Mouse (Mus musculus): ENCODE data around the gene Kif2c. TPM values are rescaled to one million over a fixed set of nuclear protein-coding genes. Genes with fewer than 3 reads are reported as not detected.

Gene Kif2c
- total and polyA plus RNA-seq, 3 experiments: 32.6 to 45.1 TPM; not detected in 1

GRCm38 (mm10) chr4:117218517-117219219 is 36.2 kb upstream of the Kif2c start:
- Histone ChIP-seq H3K9me3 (replicated peaks; ENCODE audit: insufficient read depth, low read length) (no peaks in the 10 kb centered on the region), H3K27ac (ENCODE audit: control insufficient read depth, low read depth, low read length) (no peak overlapping the region), H3K9ac (ENCODE audit: control insufficient read depth, low read depth, low read length, poor library complexity, severe bottlenecking) (peak overlapping the region; percentile 17; the same call in 1 of the 2 replicates), H3K27me3 (ENCODE audit: control insufficient read depth in 1 of 2, insufficient read depth in 2 of 2, low read length in 2 of 2) (no peaks in the 10 kb centered on the region), H3K79me2 (ENCODE audit: control insufficient read depth, insufficient read depth, low read length, poor library complexity) (no peaks in the 10 kb centered on the region), H3K4me3 (ENCODE audit: control insufficient read depth in 1 of 2, insufficient read depth in 1 of 2, low read depth in 2 of 2, low read length in 2 of 2) (peak overlapping the region in 1 of 2 experiments; percentile 4; a peak in 1 of 4 replicates), H3K4me1 (ENCODE audit: control insufficient read depth in 1 of 2, insufficient read depth in 2 of 2, low read length in 2 of 2) (peaks cover 5 to 18% of the 10 kb centered on the region in 2 experiments; a peak in 3 of 4 replicates), H3K36me3 (ENCODE audit: control insufficient read depth in 1 of 2, insufficient read depth in 2 of 2, low read length in 2 of 2) (peaks cover 0 to 16% of the 10 kb centered on the region in 2 experiments; a peak in 2 of 4 replicates)
- DNase-seq (ENCODE audit: low read depth, low spot score): peak; percentile 78
- TF ChIP-seq ZC3H11A (IDR thresholded peaks at IDR 0.05; ENCODE audit: low read depth, low read length) (peak; percentile 37; the same call in 1 of the 2 replicates), MAX (IDR thresholded peaks at IDR 0.05; ENCODE audit: low read length) (peak; percentile 72), BHLHE40 (IDR thresholded peaks at IDR 0.05; ENCODE audit: borderline replicate concordance, low read depth, low read length) (peak; percentile 41; the same call in 1 of the 2 replicates), MYC (IDR thresholded peaks at IDR 0.05; ENCODE audit: low read depth, low read length) (peak; percentile 85), ELF1 (IDR thresholded peaks at IDR 0.05; ENCODE audit: low read depth, low read length) (no peak), CTCF (IDR thresholded peaks at IDR 0.05 in 2 of 3, conservative IDR thresholded peaks at IDR 0.05 in 1 of 3; ENCODE audit: control insufficient read depth in 1 of 3, insufficient read depth in 1 of 3, low read depth in 2 of 3, low read length in 3 of 3, poor library complexity in 1 of 3, severe bottlenecking in 1 of 3) (peak; percentile 82 to 94 (median 91)), MYB (IDR thresholded peaks at IDR 0.05; ENCODE audit: low read depth, low read length) (0 out of 2 replicates have a peak, but pooled peaks have one; percentile 14), HCFC1 (IDR thresholded peaks at IDR 0.05; ENCODE audit: low read depth, low read length) (peak; percentile 44; the same call in 1 of the 2 replicates), USF1 (IDR thresholded peaks at IDR 0.05; ENCODE audit: low read depth, low read length) (peak; percentile 61; the same call in 1 of the 2 replicates), ETS1 (IDR thresholded peaks at IDR 0.05; ENCODE audit: low read depth, low read length) (no peak), MXI1 (IDR thresholded peaks at IDR 0.05; ENCODE audit: low read depth, low read length) (peak; percentile 74), CHD2 (IDR thresholded peaks at IDR 0.05; ENCODE audit: low read length) (no peak), TCF12 (IDR thresholded peaks at IDR 0.05; ENCODE audit: low read depth, low read length) (no peak), ZKSCAN1 (IDR thresholded peaks at IDR 0.05; ENCODE audit: low read depth, low read length) (0 out of 2 replicates have a peak, but pooled peaks have one; percentile 38), SMC3 (IDR thresholded peaks at IDR 0.05; ENCODE audit: low read depth, low read length) (peak; percentile 59), RAD21 (IDR thresholded peaks at IDR 0.05; ENCODE audit: low read depth, low read length) (peak; percentile 56)

GRCm38 (mm10) chr4:117217029-117217428 is 34.6 kb upstream of the Kif2c start:
- no peaks in the 10 kb centered on the region for H3K27me3 ChIP-seq (ENCODE audit: control insufficient read depth in 1 of 2, insufficient read depth in 2 of 2, low read length in 2 of 2)
- H3K4me1 ChIP-seq (ENCODE audit: control insufficient read depth in 1 of 2, insufficient read depth in 2 of 2, low read length in 2 of 2): peaks cover 5 to 18% of the 10 kb centered on the region in 2 experiments; a peak in 3 of 4 replicates
- no peak overlapping the region for H3K27ac ChIP-seq (ENCODE audit: control insufficient read depth, low read depth, low read length)
- no peaks in the 10 kb centered on the region for H3K9me3 ChIP-seq (replicated peaks; ENCODE audit: insufficient read depth, low read length)
- H3K9ac ChIP-seq (ENCODE audit: control insufficient read depth, low read depth, low read length, poor library complexity, severe bottlenecking): no peak overlapping the region
- no peaks in the 10 kb centered on the region for H3K79me2 ChIP-seq (ENCODE audit: control insufficient read depth, insufficient read depth, low read length, poor library complexity)
- H3K4me3 ChIP-seq (ENCODE audit: control insufficient read depth in 1 of 2, insufficient read depth in 1 of 2, low read depth in 2 of 2, low read length in 2 of 2): no peak overlapping the region
- peaks cover 0 to 16% of the 10 kb centered on the region in 2 experiments; a peak in 2 of 4 replicates for H3K36me3 ChIP-seq (ENCODE audit: control insufficient read depth in 1 of 2, insufficient read depth in 2 of 2, low read length in 2 of 2)
- TF ChIP-seq UBTF (IDR thresholded peaks at IDR 0.05; ENCODE audit: borderline replicate concordance, insufficient read depth, low read depth, low read length) (no peak), CTCF (IDR thresholded peaks at IDR 0.05 in 2 of 3, conservative IDR thresholded peaks at IDR 0.05 in 1 of 3; ENCODE audit: control insufficient read depth in 1 of 3, insufficient read depth in 1 of 3, low read depth in 2 of 3, low read length in 3 of 3, poor library complexity in 1 of 3, severe bottlenecking in 1 of 3) (no peak), USF2 (IDR thresholded peaks at IDR 0.05; ENCODE audit: borderline replicate concordance in 1 of 2, insufficient read depth in 1 of 2, low read depth in 1 of 2, low read length in 2 of 2) (no peak), E2F4 (IDR thresholded peaks at IDR 0.05; ENCODE audit: borderline replicate concordance, low read depth, low read length) (no peak), RCOR1 (IDR thresholded peaks at IDR 0.05; ENCODE audit: low read depth, low read length) (no peak), MXI1 (IDR thresholded peaks at IDR 0.05; ENCODE audit: low read depth, low read length) (no peak), ZKSCAN1 (IDR thresholded peaks at IDR 0.05; ENCODE audit: low read depth, low read length) (no peak)
- DNase-seq (ENCODE audit: low read depth, low spot score): no peak
